Mouse (Mus musculus) cerebellum, postnatal 14 days (tissue): ENCODE results near the gene Eng.

ENCODE experiments used
- DNase-seq, 2 experiments: peaks; one replicate each; pipeline ENCODE4 v3.0.0; 2021; ENCODE audit warnings: mixed read lengths in 2 of 2

The Eng gene

DNA sequence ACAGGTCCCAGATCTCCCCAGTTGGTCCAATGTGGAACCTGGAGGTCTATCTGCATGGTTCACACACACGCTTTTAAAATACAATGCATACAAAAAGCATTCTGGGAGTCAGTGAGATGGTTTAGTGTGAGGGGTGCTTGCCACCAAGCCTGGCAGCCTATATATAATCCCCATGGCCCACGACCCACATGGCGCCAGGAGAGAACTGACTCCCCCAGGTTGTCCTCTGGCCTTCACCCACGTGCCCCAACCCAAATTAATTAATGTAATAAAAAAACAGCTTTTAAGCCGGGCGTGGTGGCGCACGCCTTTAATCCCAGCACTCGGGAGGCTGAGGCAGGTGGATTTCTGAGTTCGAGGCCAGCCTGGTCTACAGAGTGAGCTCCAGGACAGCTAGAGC, 37.3 kb downstream of the Eng start:
- DNase-seq: no peak

DNA sequence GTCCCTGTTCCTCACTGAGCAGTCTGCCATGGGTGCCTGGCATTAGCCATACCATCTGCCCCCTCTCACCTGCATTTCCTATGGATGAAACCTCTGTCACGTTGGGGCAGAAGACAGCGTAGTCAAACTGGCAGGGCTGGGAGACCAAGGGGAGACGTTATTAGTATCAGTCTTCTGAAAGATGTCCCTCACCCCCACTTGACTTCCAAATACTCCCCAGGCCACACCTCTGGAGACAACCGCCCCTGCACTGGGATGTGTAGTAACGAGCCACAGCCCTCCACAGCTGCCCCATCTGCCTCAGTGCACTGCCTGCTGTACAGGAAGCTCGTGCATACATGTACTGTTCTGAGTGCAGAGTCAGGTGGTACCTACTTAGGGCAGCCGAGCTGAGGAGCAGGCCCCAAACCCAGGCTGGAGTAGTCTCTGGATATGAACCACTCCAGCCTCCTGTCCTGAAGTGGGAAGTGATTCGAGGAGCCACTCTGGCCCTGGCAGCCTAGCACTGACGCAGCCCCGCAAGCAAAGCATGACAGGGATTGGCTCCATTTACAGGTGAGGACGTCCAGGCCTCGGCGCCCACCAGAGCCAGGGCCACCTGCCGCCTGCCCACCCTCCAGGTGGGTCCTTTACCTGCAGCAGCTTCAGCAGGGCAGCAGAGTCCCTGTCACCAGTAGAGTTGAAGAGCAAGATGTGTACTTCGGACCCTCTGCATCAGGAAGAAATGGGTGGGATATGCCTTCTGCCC, 38.5 kb downstream of the Eng start:
- DNase-seq: no peak

DNA sequence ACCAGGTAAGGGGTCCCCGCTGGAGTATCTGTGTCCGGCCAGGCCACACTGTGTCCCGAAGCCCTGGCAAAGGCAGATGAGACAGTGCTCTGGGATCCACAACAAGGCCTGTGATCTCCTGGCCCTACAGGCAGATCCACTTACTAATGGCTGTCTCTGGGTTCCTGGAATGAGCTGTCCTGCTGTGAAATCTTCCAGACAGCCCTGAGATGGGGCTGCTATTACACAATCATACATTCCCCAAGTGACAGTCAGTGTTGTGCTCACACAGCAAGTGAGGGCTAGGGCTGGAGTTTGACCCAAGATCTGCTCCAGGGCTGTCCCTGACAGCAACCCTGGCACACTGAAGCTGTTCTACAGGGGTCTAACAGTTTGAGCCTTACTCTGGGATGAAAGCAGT, 39.4 kb downstream of the Eng start:
- no peak for DNase-seq

DNA sequence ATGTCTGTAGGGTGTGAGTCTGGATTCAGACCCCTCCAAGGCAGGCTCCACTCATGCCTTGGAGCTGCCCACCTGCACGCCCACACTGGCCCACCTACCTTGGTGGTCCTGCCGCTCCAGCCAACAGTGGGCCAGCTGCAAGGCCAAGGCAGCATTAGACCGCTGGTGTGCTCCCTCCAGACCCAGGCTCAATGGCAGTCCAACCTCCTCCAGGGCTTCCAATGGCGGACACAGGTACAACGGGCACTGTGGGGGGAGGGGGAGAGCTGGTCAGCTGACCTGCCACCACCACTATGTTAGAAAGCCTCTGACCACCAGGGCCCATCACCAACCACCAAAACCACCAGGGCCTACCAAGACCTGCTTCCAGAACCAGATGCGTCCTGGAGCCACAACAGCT, 40.2 kb downstream of the Eng start:
- no peak for DNase-seq

DNA sequence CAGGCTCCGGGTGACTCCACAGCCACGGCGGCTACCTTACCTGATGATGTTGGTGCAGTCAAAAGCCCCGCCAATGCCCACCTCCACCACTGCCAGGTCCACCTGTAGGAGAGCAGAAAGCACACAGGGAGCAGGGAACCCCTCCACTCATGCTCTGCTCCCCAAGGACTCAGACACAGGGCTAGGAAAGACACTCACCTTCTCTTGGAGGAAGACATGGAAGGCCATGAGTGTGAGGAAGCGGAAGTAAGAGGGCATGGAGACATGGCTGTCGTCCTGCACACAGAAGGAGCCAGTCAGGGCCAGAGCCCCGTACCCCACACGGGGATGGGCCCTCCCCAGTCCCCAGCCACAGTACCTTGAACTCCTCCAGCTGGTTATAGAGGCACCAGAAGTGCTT, 41.2 kb downstream of the Eng start:
- DNase-seq: no peak

DNA sequence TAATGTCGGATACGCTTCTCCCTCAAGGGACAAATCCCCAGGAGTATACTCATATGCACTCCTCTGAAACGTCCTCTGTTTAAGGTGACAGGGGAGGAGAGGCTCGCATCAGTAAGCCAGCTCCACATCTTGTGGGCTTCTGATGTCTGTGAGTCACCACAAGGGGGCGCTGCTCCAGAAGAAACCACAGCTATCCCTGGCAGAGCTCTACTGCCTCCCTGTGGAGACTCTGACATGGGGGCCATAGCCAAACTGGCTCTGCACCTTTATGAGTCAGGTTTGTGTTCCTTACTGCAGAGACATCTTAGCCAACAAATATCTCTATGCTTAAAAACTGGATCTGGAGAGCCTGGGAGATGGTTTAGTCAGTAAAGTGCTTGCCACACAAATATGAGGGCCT, 43.0 kb downstream of the Eng start:
- DNase-seq: peak; percentile 94 to 97

DNA sequence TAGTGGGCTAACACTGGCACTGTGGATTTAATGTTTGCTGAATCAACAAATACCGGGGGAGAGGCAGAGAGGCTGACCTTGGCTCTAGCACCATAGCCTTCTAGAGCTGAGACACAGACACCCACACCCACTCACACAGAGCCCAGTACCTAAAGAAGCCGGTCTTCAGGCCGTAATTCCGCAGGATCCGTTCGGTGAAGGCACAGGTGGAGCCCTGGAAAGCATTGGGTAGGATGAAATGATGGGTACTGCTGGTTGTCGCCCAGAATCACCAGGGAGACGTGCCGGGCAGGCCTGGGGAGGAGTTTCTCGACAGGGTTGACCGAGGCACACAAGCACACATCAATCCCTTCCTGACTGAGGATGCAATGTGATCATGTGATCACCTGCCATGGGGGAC, 44.6 kb downstream of the Eng start:
- no peak for DNase-seq

DNA sequence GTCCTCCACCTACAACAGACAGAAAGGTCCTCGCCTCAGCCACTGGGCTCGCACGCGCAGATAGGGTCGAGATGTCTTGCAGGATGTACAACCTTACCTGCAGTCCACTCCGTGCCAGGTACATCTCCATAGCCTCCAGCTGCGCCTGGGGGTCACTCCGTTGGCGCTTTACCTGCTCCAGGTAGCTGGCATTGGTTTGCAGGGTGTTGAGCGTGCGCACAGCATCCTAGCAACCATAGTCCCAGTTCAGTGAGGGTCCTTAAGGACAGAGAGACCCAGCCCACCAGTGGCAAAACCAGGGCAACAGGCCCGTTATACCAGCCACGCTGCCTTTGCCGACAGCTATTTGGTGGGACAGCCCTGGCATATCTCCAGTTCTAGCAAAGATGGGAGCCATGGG, 46.1 kb downstream of the Eng start:
- no peak for DNase-seq

DNA sequence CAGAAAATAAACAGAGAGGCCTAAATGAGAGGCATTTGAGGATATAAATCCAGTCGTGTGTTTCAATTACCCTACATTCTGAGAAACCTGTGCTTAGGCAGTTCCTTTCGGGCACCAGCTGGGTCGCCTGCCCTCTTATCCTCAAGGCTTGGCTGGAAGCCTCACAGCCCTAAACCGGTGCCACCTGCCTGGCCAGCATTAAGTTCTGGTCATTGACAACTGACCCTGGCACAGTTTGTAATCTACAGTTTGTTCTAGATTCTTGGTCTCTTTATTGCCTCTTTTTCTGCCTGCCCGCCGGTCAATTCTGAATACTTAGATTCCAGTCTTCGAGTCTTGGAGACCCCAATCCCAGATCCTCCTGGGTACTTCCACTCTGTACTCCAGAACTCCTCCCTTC, 46.9 kb downstream of the Eng start:
- DNase-seq: peak; percentile 33 to 42

DNA sequence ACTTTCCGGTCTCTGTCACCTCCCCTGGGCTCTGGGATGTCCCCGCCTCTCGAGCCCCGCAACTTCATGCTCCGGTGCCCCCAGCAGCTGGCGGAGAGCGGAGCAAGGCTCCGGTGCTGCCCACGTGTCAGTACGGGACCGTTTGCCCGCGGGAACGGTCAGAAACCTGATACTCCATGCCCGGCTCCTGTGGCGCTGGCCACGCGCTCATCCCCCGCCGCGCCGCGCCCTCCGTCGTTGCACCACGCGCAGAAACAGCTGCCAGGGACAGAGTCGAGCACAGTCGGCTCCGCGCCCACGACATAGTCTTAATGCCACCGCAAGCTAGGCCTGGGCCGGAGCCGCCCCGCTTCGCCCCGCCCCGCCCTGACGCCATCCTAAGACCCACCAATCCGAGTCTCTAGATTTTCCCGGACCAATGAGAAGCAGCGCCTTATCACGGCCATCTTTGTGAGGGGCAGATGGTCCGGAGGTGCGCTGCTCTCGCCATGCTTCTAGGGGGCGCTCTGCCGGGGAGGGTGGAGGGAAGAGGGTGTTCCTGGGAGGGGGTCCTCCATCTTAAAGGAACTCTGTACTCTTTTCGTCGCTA, 47.5 kb downstream of the Eng start:
- peak; percentile 97 to 98 for DNase-seq

DNA sequence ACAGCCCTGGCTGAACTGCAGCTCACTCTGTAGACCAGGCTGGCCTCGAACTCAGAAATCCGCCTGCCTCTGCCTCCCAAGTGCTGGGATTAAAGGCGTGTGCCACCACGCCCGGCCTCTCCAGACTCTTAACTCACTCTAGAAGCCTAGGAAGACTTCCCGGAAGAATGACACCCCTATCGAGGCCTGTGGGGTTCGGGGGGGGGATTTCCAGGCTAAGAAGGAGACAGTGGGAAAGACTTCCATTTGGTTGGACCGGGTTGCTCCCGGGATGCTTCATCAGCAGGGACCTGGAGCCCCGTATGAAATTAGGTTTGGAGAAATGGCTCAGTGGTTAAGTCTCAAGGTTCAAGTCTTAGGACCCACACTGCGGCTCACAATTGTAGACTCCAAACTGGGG, 48.3 kb downstream of the Eng start:
- no peak for DNase-seq

DNA sequence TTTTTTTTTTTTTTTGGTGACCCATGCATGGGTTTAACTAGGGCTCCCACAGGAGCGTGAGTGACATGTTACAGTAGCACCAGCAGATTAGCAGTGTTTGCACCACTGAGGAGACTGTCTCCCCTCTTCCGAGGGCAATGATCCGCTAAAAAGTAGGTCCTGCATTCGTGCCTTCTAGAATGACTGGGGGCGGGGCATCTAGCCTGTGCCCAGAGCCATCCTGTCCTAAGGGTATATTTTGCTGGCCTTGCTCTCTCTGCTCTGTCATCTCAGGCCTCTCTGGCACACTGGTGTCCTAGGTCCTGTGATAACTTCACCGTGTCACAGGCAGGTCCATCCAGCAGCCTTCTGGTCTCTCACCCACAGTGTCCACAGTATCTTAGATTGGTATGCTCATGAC, 53.3 kb downstream of the Eng start:
- no peak for DNase-seq

DNA sequence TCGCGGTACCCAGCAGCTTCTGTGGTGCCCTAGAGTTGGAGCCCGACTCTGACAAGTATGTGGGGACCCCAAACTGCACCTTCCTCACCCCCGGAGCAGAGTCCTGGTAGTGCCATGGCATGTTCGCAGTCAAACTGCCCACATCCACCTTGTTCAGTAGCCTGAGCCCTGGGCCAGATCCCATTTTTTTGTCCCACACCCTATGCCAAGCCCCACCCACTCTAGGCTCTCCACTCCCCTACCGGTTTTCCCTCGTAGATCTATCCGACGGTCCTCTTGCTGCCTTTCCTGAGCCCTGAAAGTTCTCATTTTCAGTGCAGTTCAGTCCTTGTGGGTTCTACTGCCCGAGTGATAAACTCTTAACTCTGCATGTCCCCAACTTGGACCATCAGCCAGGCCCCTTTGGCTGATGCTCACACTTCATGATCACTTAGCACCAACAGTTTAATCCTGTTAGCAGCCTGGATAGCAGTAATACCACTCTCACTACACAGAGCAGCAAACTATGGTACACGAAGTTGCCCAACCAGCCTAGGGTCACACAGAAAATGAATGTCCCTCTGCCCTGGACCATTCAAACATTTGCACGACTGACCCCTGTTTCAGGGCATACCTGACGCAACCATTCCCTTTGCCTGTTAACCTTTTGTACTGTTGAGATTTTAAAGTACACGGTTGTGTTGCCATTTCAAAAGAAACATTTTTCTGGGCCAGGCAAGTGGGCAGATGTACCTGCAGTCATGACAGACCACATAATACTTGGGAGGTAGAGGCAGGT, 54.8 kb downstream of the Eng start:
- no peak for DNase-seq

DNA sequence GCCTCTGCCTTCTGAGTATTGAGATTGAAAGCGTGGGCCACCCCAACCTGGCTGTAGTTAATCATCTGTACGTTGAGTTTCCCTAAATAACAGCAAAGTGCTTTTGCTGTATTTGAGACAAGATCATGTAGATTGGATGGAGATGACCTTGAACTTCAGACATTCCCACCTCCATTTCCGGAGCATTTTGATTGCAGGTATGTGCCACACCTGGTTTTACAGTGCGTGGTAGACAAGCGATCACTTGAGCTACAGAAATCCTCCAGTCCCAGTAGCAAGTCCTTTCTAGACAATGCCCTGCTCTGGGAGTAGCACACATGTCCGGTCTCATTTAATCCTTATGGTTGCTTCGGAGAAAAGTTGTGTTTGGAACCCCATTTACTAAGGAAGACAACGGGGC, 56.7 kb downstream of the Eng start:
- DNase-seq: no peak

DNA sequence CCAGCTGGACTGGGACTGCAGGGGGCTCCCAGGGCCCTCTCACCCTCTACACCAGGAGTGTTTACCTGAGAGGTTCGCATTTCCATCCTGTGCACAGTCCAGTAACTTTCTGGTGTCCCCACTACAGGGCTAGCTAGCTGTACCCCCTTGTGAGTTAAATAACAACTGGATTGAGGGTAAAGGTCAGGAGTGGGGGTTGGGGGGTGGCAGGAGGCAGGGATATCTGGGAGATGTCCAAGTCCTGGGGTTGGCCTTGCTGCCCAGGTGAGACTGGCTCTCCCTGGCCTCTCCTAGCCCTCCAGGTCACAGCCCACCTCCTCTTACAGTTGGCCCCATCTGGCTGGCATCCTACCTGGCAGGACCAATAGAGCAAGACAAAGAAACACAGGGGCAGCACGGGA, 57.6 kb downstream of the Eng start, which contains the start of gene Fpgs:
TSS of gene Fpgs (minus strand) at position 125 of the 401 bp plus-strand sequence.
- DNase-seq: no peak

DNA sequence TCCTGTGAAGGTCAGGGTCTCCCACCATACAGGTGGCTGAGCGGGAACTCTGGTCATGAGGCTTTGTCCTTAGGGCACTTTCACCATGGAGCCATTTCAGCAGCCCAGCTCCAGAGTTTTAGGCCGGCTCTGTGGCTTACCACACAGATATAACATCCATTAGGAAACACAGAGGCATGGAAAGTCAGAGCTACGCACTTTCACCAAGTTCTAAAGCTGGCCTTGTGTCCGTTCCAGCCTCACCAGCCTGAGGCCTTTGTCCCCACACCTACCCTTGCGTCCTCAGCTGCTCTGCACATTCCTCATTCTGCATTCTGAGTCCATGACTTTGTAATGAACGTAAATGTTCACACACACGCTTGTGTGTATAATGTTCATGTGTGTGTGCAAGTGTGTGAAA, 58.6 kb downstream of the Eng start:
- DNase-seq: no peak

DNA sequence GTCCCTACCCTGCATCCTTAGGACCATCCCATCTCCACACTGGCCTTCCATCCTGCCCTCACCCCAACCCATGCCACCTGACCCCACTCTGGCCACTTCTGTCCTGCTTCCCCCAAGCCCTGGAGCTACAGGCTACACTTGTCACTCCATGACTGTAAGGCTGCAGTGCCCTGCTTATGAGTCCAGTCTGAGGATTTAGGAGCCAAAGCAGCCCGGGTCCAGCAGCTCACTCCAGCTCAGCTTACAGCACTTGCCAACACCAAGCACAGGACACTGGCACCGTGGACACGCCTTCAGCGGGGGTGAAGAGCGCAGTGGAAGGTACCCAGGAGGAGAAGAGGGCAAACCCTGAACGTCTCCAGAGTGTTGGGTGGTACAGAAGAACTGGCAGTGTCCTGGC, 60.6 kb downstream of the Eng start:
- no peak for DNase-seq

DNA sequence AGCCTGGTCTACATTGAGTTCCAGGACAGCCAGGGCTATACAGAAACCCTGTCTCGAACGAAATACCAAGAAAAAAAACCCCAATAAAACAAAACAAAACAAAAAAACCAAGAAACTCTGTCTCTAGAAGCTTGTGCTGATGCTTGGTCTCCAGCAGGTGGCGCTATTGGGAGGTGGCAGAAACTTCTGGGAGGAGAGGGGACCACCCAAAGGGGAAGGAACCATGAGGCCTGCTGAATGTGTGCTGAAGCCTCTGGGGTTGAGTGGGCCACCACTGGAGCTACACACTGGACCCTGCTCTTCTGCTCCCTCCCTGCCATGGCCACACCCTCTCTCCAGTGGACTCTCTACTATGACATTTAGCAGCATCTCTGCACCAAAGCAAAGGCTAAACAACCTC, 62.2 kb downstream of the Eng start:
- peak; percentile 61 to 84 for DNase-seq

DNA sequence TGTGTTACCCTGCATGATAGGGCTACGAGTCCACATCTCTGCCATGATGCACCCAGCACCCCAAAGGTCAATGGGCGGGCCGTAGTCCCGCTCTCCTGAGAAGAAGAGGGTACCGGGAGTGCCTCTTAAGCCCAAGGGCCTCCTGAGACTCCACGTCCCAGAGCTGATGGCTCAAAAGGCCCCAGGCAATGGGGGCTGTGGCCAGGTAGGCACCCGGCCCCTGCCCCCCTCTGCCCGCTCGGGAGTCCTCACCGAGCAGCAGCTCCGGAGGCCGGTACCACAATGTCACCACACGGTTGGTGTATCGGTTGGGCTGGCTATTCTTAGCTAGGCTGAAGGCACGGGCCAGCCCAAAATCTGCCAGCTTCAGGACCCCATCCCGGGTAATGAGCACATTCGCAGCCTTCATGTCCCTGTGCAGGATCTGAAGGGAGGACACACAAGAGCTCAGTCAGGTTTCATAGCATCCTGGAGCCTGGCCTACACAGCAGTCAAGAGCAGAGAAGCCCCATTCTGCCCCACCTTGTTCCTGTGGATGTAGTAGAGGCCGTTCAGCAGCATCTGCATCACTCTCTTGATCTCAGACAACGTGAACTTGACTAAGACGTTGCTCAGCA, 63.2 kb downstream of the Eng start:
- DNase-seq: no peak

DNA sequence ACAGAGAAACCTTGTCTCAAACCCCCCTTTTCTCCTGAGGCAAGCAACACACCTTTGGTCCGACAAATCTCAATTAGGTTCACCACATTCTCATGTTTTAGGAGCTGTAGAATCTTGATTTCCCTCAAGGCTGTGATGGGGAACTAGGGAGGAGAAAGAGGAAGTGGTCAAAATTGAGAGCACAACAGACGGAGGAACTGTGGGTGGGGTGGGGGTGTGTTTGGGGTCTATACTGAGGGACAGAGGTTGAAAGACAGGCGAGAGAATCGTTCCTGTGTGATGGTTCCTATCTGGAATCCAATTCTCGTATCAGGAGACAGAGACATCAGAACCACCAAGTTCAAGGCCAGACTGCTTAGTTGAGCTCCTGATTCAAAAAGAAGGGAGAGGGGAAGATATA, 64.0 kb downstream of the Eng start:
- no peak for DNase-seq

DNA sequence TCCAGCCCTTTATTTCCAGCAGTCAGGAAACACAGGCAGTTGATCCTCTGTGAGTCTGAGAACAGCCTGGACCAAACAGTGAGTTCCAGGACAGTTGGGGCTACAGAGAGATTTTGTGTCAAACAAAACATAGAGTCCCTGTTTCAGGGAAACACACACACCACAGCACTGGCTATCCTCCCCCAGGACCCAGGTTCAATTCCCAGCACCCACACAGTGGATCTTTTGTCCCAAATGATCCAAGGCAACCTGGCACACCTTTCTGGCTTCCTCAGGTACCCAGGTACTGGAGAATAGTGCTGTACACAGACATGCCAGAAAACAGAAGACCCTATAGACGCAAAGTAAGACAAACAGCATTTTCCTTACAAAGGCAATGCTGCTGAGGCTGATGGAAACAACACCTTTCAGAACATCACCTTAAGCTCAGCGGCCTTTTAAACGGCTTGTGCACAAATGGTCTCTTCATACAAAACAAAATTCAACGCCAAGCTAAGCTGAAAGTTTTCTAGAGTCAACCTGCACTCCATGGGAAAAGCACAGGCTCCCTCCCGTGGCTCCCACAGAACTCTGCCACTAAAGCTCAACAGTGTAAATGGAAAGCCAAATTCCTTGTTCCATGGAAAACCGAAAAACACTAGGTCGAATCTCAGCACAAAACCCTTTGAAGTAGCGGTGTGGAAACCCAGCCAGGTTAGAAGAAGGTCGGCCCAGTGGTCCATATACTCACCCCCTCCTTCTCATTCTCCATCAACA, 65.1 kb downstream of the Eng start:
- no peak for DNase-seq

DNA sequence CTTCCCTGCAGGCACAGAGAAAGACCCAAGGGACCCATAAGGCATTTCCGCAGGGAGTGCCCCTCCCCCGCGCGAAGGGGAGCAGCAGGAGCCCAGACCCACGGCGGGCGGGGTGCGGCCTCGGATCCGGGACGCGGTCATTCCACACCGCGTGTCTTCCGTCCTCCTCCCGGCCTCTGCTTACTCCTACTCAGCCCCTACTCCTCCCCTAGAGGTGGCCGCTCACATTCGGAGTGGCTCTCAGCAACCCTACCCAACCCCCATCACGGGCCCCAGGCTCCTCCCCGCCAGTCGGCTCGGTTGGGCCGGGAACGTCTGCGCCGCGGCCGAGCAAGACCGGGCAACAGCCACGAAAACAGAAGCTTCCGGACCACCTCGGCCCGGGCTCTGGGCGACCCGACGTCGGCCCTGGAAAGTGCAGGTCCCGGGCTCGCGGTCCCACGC, 65.7 kb downstream of the Eng start:
- DNase-seq: peak; percentile 66 to 67

DNA sequence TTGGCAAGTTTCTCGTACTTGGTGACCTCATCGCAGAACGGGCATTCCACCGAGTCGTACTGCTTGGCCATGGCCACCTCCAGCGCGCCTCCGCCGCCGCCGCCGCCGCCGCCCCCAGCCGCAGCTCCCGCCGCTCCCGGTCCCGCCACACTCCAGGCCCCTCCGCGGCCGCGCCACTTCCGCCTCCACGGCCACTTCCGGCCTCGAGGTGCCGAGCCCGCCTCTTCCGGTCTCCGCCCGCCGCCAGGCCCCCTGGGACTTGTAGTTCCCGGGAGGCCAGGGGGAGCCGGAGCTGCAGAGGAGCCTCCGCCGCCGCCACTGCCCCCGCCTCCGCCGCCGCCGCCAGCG, 66.2 kb downstream of the Eng start:
- peak; percentile 97 to 98 for DNase-seq
